Mouse (Mus musculus) yolk sac, embryonic 10.5 days (tissue): ENCODE data around the gene Dnajc17.

ENCODE experiments used
- DNase-seq: peaks from one replicate; pipeline ENCODE4 v3.0.0-alpha.2; 2017; ENCODE audit warnings: low spot score

Dnajc17 gene

DNA sequence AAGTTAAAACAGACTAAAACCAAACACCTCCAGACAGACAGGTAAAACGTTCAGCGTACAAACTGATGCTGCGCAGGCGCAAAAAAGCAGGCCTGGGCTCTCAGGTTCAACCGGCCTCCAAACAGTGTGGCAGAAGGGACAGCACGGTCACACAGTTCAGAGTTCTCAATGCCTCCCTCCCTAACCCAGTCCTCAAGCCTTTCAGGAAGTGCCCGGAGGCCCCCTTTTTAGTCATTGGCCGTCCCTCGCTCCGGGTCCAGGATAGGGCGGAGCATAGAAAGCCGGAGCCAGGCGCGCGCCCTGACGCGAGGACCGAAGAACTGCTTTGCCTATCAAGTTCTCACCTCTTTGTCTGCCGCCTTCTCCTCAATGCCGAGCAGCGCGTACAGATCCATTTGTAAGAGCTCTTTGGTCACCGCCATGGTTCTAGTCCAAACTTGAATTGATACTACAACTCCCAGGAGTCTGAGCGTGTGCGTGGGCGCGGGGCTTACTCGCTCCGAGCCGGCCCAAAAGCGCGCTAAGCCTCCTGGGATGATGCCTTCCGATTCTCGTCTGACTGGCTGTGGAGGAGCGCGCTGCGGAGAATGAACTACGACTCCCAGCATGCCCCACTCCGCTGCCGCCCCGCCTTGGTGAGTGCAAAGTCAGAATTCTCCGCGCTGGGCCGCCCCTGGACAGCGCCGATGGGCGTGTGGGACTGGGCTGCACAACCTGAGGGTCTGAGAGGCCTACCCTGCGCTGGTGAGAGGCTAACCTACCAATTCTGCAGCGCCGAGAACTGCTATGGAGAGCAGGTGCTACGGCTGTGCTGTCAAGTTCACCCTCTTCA lies at the start of gene Dnajc17, which contains the start of gene Zfyve19:
TSS of gene Dnajc17 (minus strand) at position 452 of the 832 bp plus-strand sequence.
TSS of gene Zfyve19 (plus strand) at position 274 of the 832 bp plus-strand sequence.
- DNase-seq, result peak; percentile 98

- DNase-seq, result no peak
Observed at GRCm38 (mm10) chr2:119254976-119255375, 46.4 kb upstream of the Dnajc17 start.

- peak; percentile 86 for DNase-seq
Observed at GRCm38 (mm10) chr2:119250826-119251478, 42.4 kb upstream of the Dnajc17 start.

DNA sequence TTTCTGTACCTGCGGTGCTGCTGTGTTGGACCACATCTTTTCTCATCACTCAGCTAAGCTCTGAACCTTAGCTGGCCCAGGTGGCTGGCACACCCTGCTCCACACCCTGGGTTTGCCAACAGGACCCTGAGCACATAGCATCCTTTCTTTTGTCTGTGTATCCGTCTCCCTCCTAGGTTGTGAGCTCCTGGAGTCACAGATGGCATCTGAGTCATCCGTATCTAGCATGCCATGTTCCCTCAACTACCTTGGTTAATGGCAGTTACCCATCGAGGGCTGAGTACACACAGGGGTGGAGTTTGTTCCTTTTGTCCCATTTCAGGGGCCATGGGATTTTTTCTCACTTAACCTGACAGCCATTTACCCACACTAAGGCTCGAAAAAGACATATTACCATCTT lies 41.8 kb upstream of the Dnajc17 start:
- DNase-seq, result no peak

GRCm38 (mm10) chr2:119249592-119250061 lies 41.0 kb upstream of the Dnajc17 start:
- DNase-seq, result peak; percentile 58

DNA sequence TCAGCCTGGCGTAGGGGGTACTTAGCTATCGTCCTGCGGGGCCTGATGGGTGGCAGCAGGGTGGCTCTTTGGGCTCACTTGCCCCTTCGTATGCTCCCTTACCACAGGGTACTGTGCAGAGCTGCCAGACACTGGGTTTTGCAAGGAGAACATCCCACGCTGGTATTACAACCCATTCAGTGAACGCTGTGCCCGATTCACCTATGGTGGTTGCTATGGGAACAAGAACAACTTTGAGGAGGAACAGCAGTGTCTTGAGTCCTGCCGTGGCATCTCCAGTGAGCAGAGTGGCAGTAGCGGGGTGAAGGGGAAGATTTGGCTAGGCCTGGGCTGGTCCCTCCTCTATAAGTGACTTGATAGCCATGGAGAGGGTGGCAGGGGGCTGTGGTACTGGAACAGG lies 39.3 kb upstream of the Dnajc17 start:
- no peak for DNase-seq

DNA sequence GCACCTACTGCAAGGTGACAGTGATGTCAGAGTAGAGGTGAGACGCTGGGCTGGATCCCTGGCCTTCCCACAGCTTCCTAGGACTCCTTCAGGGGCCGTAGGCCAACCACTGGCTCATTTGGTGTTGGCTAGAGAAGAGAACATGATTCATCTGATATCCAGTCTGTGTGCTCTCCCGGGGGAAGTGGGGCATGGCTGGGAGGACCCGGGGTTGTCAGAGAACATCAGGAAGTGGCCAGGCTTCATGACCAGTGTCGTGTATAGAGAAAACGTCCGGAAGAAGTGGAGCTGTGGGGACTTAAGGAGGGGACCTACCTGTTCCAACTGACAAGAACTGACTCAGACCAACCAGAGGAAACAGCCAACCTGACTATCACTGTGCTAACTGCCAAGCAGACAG lies 36.7 kb upstream of the Dnajc17 start:
- DNase-seq, result no peak

DNA sequence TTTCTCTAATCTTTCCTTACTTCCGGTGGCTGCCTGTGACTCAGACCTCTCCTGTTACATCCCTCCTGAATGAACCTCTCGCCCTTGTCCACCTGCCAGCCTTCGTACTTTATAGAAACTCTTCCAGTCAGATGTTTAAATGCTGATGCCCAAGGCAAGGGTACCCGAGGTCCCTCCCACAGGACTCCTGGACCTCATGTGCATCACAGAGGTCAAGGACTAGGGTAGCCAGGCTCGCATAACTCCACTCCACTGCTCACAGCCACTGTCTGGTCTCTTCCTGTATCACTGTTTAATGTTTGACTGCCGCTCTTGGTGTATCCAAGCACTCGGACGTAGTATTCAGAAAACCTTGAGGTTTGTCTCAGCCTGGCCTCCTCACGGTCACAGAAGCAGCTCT lies 34.0 kb upstream of the Dnajc17 start:
- DNase-seq, result peak; percentile 64

DNA sequence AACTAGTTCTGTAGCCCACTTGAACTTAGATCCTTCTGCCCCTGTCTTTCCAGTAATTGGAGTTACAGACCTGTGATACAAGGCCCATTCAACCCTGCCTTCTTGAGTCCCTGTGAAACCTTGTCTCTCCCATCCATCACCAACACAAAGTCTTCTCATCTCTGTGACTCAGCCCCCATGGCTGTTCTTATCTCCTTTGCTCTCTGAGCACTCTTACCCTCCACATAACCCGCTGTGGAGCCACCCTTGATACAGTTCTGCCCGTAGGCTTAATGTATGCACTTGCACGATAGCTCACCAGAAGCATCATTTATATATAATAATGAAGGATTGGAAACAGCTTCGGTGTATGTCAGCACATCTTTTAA lies 32.2 kb upstream of the Dnajc17 start:
- no peak for DNase-seq

DNA sequence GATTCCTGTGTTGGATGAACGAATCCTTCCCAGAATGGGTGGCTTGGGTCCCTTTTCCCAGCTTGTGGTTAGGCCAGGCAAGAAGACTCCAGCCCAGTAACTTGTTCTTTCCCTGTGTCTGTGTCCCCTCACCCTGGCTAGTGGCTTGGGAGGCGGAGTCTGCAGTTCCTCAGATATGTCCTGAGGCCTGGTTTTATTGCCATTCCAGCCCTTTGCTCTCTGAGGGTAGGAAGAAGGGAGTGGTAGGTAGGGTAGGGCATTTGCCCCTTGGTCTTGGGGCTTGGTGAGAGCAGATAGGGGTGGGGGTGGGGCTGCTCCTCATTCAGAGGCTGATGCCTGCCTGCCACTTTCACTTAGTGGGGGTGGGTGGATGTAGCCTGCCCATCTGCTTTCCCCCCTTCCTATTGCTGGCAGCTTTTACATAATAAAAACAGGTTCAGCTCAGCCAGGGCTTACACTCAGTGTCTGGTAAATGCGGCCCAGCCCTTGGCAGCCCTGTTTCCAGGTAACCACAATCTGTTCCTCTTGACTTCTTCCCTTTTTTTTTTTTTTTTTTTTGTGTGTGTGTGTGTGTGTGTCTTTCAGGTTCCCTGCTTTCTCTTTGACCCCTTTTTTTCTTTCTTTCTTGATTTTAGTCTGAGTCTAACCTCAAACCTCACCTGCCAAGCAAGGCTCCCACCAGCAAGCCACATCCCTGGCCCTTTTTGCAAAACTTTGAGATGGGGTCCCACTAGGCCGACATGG lies 31.7 kb upstream of the Dnajc17 start:
- DNase-seq, result peak; percentile 45

- peak; percentile 61 for DNase-seq
Observed at GRCm38 (mm10) chr2:119238671-119239070, 30.1 kb upstream of the Dnajc17 start.

GRCm38 (mm10) chr2:119237871-119238220 lies 29.3 kb upstream of the Dnajc17 start:
- no peak for DNase-seq

GRCm38 (mm10) chr2:119237210-119237870 lies 28.7 kb upstream of the Dnajc17 start, which contains the start of gene Spint1:
Gene Spint1, plus strand, starts transcription at chr2:119237362.
- DNase-seq, result peak; percentile 85

- DNase-seq, result no peak
Observed at GRCm38 (mm10) chr2:119236682-119237209, 28.2 kb upstream of the Dnajc17 start.

DNA sequence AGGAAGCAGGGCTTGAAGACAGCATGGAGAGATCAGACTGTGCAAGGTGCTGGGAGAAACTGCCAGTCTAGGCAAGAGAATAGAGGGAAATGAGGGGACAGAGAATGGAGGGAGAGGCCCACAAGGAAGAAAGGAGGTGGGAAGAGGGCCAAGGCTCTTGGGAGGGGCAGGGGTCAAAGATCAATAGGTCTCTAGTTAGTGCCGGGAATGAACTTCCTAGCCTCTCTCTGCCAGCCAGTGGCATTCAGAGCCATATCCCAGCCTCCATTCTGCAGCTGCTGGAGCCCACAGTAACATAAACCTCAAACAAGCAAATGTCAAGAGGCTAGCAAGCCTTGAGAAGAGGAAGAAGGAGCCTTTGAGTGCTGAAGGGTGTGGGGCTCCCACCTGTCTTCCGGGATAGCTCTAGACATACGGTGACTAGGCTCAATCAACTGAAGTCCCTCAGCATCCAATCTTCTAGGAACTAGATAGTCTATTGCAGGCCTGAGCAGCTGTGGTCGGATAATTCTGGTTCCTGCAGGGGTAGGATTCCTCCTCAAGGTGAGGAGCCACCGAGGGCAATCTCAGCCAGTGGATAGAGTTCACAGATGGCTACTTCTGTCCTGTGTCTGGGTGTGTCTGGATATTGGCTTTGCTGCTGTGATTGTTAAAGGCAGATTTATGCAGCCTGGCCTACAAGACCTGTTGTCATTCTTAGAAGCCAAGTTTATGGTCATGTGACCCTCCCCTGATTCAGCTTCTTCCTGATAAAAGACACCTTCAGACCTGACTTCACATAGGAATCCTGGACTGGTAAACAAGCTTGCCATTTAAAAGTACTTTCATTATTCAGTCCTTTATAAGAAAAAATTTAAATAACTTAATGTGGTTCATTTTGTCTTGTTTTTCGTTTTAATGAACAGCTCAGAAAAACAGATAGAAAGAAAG lies 21.4 kb upstream of the Dnajc17 start, which contains the start of gene Ppp1r14d:
TSS of gene Ppp1r14d (minus strand) at position 132 of the 930 bp plus-strand sequence.
- DNase-seq, result peak; percentile 56

GRCm38 (mm10) chr2:119209176-119209507 lies 547 bp upstream of the Dnajc17 start:
- no peak for DNase-seq

GRCm38 (mm10) chr2:119207961-119208343 lies 643 bp downstream of the Dnajc17 start:
- DNase-seq, result no peak

GRCm38 (mm10) chr2:119203871-119204460 lies 4.6 kb downstream of the Dnajc17 start:
- DNase-seq, result no peak

GRCm38 (mm10) chr2:119202914-119203453 lies 5.6 kb downstream of the Dnajc17 start:
- no peak for DNase-seq

- DNase-seq, result no peak
Observed at GRCm38 (mm10) chr2:119198934-119199333, 9.7 kb downstream of the Dnajc17 start.
